Mouse (Mus musculus) granulocyte monocyte progenitor cell, adult 5-6 weeks (primary cell): ENCODE measurements around the gene Glb1. TPM values are rescaled to one million over a fixed set of nuclear protein-coding genes. Genes with fewer than 3 reads are reported as not detected.

Source experiments
- total RNA-seq, 2 experiments: library from RNA; stranded (forward) in 1 of 2; stranded (reverse) in 1 of 2; fragments of 200-712, 200-1000 nt in 1 of 2; fragments of >200 nt in 1 of 2; fragmentation: Nextera tagmentation in 1 of 2; gene quantifications; 2 replicates each; pipeline ENCODE4 v1.2.3; 2014 to 2017

Glb1 gene
- total RNA-seq, 2 experiments from 2014 or later: 38.7 to 42.9 TPM

Other genes with a start within 250 kb of the Glb1 start
- gene Bcl2a1c, start 70.9 kb upstream of the Glb1 start, total RNA-seq (2014; fragmentation: Nextera tagmentation): not detected in 2 replicates
- not detected in 2 replicates for gene Bcl2a1c, start 70.9 kb upstream of the Glb1 start, total RNA-seq (2017)
- gene Crtap, start 10.4 kb upstream of the Glb1 start, total RNA-seq (2014; fragmentation: Nextera tagmentation): 47.3 and 55.2 TPM in 2 replicates
- 21.0 and 21.4 TPM in 2 replicates for gene Crtap, start 10.4 kb upstream of the Glb1 start, total RNA-seq (2017)
- 5.7 and 6.7 TPM in 2 replicates for gene Tmppe, start within 50 bp of the Glb1 start, total RNA-seq (2014; fragmentation: Nextera tagmentation)
- 5.9 and 6.8 TPM in 2 replicates for gene Tmppe, start within 50 bp of the Glb1 start, total RNA-seq (2017)
- not detected in 2 replicates for gene Ccr4, start 103.8 kb downstream of the Glb1 start, total RNA-seq (2014; fragmentation: Nextera tagmentation)
- gene Ccr4, start 103.8 kb downstream of the Glb1 start, total RNA-seq (2017): not detected in 2 replicates
- not detected in 2 replicates for gene C130032M10Rik, start 114.6 kb downstream of the Glb1 start, total RNA-seq (2014; fragmentation: Nextera tagmentation)
- gene C130032M10Rik, start 114.6 kb downstream of the Glb1 start, total RNA-seq (2017): not detected in 2 replicates
- not detected in 2 replicates for gene Trim71, start 163.3 kb downstream of the Glb1 start, total RNA-seq (2014; fragmentation: Nextera tagmentation)
- gene Trim71, start 163.3 kb downstream of the Glb1 start, total RNA-seq (2017): not detected in 2 replicates
- gene Cnot10, start 239.1 kb downstream of the Glb1 start, total RNA-seq (2014; fragmentation: Nextera tagmentation): 36.6 and 48.7 TPM in 2 replicates
- 55.7 and 60.1 TPM in 2 replicates for gene Cnot10, start 239.1 kb downstream of the Glb1 start, total RNA-seq (2017)